In genomic region chr4:135271419-135271828, GRCm38 (mm10) we compare ENCODE assay signal across 8 mouse cellular contexts. TPM values are rescaled to one million over a fixed set of nuclear protein-coding genes. Genes with fewer than 3 reads are reported as not detected.
A peak's percentile ranks its signal among the peaks of the same experiment; 100 is the strongest.
DNase-seq lines count a peak whose midpoint lies in the region; ATAC-seq and TF ChIP-seq lines count a peak whose summit lies in the region.

No protein-coding gene starts in this region.

- DNase-seq in kidney, adult 9 months, result no peak
- DNase-seq in Muller cell, postnatal 12 days (ENCODE audit: inconsistent ontology term), result peak; percentile 44
- DNase-seq in midbrain, embryonic 10.5 days (ENCODE audit: low spot score), result peak; percentile 46
- DNase-seq in thymus, postnatal 25 days, result peak; percentile 40

- no peak for ATAC-seq in kidney, embryonic 14.5 days (ENCODE audit: low FRiP score, low TSS enrichment)
- ATAC-seq in hindbrain, embryonic 15.5 days (ENCODE audit: low FRiP score, low read depth), result no peak
- ATAC-seq in megakaryocyte-erythroid progenitor cell, adult 5-6 weeks (replicated peaks; ENCODE audit: low FRiP score, low TSS enrichment, poor library complexity, severe bottlenecking), result no peak

- H3K4me2 ChIP-seq in kidney, embryonic 14.5 days (replicated peaks; ENCODE audit: low read depth, low read length), result peak overlapping the region; percentile 76
- peak overlapping the region; percentile 81 for H3K4me2 ChIP-seq in hindbrain, embryonic 15.5 days

- H3K9ac ChIP-seq in kidney, embryonic 14.5 days (ENCODE audit: low read depth, low read length), result peak overlapping the region; percentile 97
- peak overlapping the region; percentile 60 for H3K9ac ChIP-seq in hindbrain, embryonic 15.5 days

- no peak for TF ChIP-seq CTCF in embryonic fibroblast, embryonic 13.5 days (IDR thresholded peaks at IDR 0.05; ENCODE audit: borderline replicate concordance, insufficient read depth, low read length)

- no peak for TF ChIP-seq POLR2A in embryonic fibroblast, embryonic 13.5 days (IDR thresholded peaks at IDR 0.05; ENCODE audit: low read depth, low read length)

- H3K36me3 ChIP-seq in kidney, embryonic 14.5 days (ENCODE audit: control insufficient read depth, insufficient read depth, low read length), result no peaks in the 10 kb centered on the region
- H3K36me3 ChIP-seq in hindbrain, embryonic 15.5 days, result no peaks in the 10 kb centered on the region
- peaks cover 26% of the 10 kb centered on the region for H3K36me3 ChIP-seq in midbrain, embryonic 10.5 days

- no peaks in the 10 kb centered on the region for H3K9me3 ChIP-seq in kidney, embryonic 14.5 days (ENCODE audit: control insufficient read depth, low read length)
- no peaks in the 10 kb centered on the region for H3K9me3 ChIP-seq in hindbrain, embryonic 15.5 days
- H3K9me3 ChIP-seq in midbrain, embryonic 10.5 days (replicated peaks), result no peaks in the 10 kb centered on the region

- H3K27ac ChIP-seq in kidney, embryonic 14.5 days (ENCODE audit: low read depth, low read length), result peak overlapping the region; percentile 97; the same call in 1 of the 2 replicates
- peak overlapping the region; percentile 91 for H3K27ac ChIP-seq in embryonic fibroblast, embryonic 13.5 days (ENCODE audit: insufficient read depth, low read length)
- H3K27ac ChIP-seq in hindbrain, embryonic 15.5 days (replicated peaks), result peak overlapping the region; percentile 82
- peak overlapping the region; percentile 98 for H3K27ac ChIP-seq in midbrain, embryonic 10.5 days (replicated peaks)

- peaks cover 48% of the 10 kb centered on the region for H3K4me1 ChIP-seq in kidney, embryonic 14.5 days (ENCODE audit: control insufficient read depth, insufficient read depth, low read length)
- peaks cover 12% of the 10 kb centered on the region for H3K4me1 ChIP-seq in embryonic fibroblast, embryonic 13.5 days (ENCODE audit: control insufficient read depth, insufficient read depth, low read length)
- H3K4me1 ChIP-seq in hindbrain, embryonic 15.5 days (replicated peaks), result peaks cover 49% of the 10 kb centered on the region
- peaks cover 60% of the 10 kb centered on the region for H3K4me1 ChIP-seq in midbrain, embryonic 10.5 days

- peak overlapping the region; percentile 91 for H3K4me3 ChIP-seq in kidney, embryonic 14.5 days (ENCODE audit: low read length)
- H3K4me3 ChIP-seq in embryonic fibroblast, embryonic 13.5 days (ENCODE audit: insufficient read depth, low read length), result peak overlapping the region; percentile 97
- peak overlapping the region; percentile 58 for H3K4me3 ChIP-seq in hindbrain, embryonic 15.5 days
- peak overlapping the region; percentile 94 for H3K4me3 ChIP-seq in midbrain, embryonic 10.5 days

- WGBS in kidney, embryonic 14.5 days, result under 1% methylated on average over 20 of the region's 20 CpGs
- WGBS in hindbrain, embryonic 15.5 days, result under 1% methylated on average over 20 of the region's 20 CpGs
- WGBS in midbrain, embryonic 10.5 days, result under 1% methylated on average over 20 of the region's 20 CpGs

- H3K27me3 ChIP-seq in kidney, embryonic 14.5 days (ENCODE audit: control insufficient read depth, insufficient read depth, low read length), result no peaks in the 10 kb centered on the region
- H3K27me3 ChIP-seq in hindbrain, embryonic 15.5 days, result 0 out of 2 replicates have a peak, but pooled peaks cover 2% of the 10 kb centered on the region
- peaks cover 25% of the 10 kb centered on the region for H3K27me3 ChIP-seq in midbrain, embryonic 10.5 days (ENCODE audit: low read depth, poor library complexity, severe bottlenecking)

RNA-seq across cellular contexts. Expression of gene Clic4, which starts 1.2 kb away (rescaled TPM):
- 68.5 and 132 TPM in 2 replicates for polyA plus RNA-seq in kidney, embryonic 14.5 days (2014; fragmentation: Nextera tagmentation; extraction: Ambion mirVana)
- polyA plus RNA-seq in embryonic fibroblast, embryonic 13.5 days (2011; ENCODE audit: insufficient read length, low read depth, missing spikeins), result 223 and 251 TPM in 2 replicates
- polyA plus RNA-seq in hindbrain, embryonic 15.5 days (2015; fragmentation: Nextera tagmentation; extraction: Ambion mirVana), result 67.1 and 73.3 TPM in 2 replicates
- polyA plus RNA-seq in midbrain, embryonic 10.5 days (2016; fragmentation: Nextera tagmentation; extraction: Ambion mirVana), result 224 and 229 TPM in 2 replicates
- total RNA-seq in megakaryocyte-erythroid progenitor cell, adult 5-6 weeks (2014; fragmentation: Nextera tagmentation), result 77.8 and 83.9 TPM in 2 replicates
- 79.0 and 86.0 TPM in 2 replicates for total RNA-seq in megakaryocyte-erythroid progenitor cell, adult 5-6 weeks (2017)
